Mouse (Mus musculus) adrenal gland, postnatal 36 days (tissue): ENCODE results near the gene Tmem266. TPM values are rescaled to one million over a fixed set of nuclear protein-coding genes. Genes with fewer than 3 reads are reported as not detected.

Experiments used
- DNase-seq, 2 experiments: peaks; one replicate each; pipeline ENCODE4 v3.0.0; 2021; ENCODE audit warnings: mixed read lengths in 1 of 2
- total RNA-seq, 2 experiments: library from RNA; stranded (reverse); gene quantifications; 2 replicates each; pipeline ENCODE4 v1.2.3; 2021

Gene Tmem266
- total RNA-seq, 2 experiments from 2014 or later: 0.40 to 0.63 TPM

- DNase-seq: peak; percentile 63 to 72
Observed at GRCm38 (mm10) chr9:55402276-55402675, 75.6 kb downstream of the Tmem266 start.

DNA sequence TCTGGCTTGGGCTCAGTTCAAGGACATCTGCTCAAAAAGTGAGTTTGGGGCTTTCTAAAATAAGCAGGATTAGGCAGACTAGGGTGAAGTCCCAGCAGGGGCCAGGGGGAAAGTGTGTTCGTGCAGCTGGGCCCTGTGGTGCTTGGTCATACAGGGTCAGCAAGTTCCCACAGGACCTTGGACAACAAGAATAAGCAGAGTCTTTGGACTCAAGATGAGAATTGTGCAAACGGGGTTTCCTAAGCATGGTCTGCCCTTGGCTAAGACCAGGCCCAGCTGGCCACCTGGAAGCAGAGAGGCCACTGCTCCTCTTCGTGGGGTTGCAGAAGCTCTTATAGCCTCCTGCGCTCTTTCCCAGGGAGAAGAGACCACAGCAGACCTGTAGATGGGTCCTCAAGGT is 77.5 kb downstream of the Tmem266 start:
- DNase-seq: peak in 1 of 2 experiments; percentile 40

DNA sequence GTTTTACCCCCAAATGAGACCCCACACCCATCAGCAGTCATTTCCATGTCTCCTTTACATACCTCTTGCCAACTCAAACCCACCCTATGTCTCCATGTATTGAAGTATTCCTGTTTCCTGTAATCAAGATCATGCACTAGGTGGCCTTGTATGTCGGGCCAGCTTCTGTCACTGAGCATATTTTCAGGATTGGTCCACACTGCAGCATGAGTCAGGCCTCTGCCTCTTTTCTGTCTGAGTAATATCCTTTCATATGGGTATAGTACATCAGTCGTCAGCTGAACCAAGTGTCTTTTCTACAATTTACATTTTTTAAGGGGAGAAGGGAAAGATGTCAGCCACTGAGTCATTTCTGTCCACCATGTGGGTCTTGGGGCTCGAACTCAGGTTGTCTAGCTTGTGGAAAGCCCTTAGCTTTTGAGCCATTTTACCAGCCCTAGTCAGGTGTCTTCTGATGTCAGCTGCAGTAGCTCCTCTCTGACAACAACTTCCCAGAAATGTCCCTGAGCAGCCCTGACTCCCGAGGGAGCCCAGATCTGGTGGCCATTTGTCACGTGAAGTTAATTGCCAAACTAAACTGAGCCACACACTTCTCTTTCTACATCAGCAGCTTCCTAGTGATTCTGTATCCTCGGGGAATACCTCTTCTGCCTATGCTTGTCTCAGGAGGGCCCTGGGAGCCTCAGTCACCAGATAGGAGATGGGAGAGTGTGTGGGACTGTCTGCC is 78.4 kb downstream of the Tmem266 start:
- DNase-seq: peak; percentile 59 to 61

- no peak for DNase-seq
Observed at GRCm38 (mm10) chr9:55406773-55407172, 80.1 kb downstream of the Tmem266 start.

DNA sequence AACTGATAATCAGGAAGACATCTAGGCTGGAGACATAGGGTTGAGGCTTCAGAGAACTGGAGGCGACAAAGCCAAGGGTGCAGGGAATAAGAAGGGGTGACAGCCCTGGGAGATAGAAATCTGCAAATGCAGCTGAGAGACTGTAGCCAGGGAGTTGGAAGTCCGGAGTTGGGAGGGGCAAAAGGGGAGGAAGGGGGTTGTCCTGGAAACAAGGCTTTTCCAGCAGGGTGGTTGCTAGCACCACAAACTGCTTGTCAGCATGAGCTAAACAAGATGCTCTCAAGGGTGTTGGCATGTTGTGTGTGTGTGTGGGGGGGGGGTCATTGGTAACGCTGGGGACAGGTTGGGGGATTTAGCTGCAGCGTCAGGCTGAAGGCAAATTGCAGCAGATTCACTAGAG is 82.1 kb downstream of the Tmem266 start:
- DNase-seq: no peak

DNA sequence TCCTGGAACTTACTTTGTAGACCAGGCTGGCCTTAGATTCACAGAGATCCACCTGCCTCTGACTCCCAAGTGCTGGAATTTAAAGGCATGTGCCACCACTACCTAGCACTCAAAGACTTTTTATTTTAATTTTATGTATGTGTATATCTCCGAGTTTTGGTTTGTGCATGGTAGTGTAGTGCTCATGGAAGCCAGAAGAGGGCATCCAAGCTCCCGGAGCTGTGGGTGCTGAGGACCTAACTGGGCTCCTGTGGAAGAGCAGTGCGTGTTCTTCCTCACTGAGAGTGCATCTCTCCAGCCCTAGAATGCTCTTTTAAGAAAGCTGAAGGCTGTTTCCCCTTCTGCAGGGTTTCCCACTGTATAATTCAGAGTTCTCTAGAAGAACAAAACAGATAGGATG is 83.1 kb downstream of the Tmem266 start:
- no peak for DNase-seq

DNA sequence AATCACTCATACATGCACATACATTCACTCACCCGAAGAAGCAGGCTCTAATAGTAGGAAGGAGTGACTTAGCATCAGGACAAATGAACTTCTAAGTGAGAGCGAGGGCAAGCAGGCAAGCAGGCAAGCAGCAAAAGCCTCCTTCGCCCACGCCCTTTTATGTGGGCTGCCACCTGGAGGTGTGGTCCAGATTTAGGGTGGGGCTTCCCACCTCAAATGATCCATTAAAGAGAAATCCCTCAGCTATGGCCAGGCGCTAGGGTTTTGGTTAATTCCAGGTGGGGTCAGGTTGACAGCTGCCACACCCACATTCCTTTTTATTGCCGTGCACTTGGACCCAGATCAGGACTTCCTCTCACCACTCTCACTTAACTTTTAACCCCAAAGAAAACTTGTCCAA is 83.7 kb downstream of the Tmem266 start:
- DNase-seq: peak in 1 of 2 experiments; percentile 33

GRCm38 (mm10) chr9:55411154-55411553 is 84.4 kb downstream of the Tmem266 start:
- DNase-seq: no peak

- peak in 1 of 2 experiments; percentile 30 for DNase-seq
Observed at GRCm38 (mm10) chr9:55421786-55422185, 95.1 kb downstream of the Tmem266 start.

- peak in 1 of 2 experiments; percentile 19 for DNase-seq
Observed at GRCm38 (mm10) chr9:55423451-55424424, 97.0 kb downstream of the Tmem266 start.

DNA sequence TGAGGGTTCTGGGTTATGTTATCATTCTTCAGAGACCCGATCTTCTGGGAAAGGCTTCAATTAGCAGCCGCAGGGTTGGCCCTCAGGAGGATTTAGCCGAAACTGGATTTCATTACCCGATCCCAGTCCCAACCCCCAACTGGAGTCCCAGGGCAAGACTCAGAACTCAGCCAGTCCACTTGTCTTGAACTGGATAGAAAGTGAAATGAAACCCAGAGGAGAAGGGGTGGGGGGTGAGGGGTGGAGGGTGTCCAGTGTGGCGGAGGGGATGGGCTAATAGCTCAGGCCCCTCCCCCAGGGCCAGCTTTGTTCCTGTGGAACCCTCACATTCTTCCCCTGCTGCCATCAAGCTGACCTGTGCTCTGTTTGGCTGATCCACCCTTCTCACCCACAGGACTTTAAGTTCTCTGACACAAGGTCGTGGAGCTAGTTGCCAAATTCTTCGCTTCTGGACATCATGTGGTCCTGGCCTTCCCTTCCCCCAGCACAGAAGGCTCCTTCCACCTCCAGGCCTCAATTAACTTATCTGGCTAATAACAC is 98.6 kb downstream of the Tmem266 start:
- DNase-seq: peak in 1 of 2 experiments; percentile 52

GRCm38 (mm10) chr9:55429242-55429975 is 102.7 kb downstream of the Tmem266 start:
- peak; percentile 61 to 68 for DNase-seq

DNA sequence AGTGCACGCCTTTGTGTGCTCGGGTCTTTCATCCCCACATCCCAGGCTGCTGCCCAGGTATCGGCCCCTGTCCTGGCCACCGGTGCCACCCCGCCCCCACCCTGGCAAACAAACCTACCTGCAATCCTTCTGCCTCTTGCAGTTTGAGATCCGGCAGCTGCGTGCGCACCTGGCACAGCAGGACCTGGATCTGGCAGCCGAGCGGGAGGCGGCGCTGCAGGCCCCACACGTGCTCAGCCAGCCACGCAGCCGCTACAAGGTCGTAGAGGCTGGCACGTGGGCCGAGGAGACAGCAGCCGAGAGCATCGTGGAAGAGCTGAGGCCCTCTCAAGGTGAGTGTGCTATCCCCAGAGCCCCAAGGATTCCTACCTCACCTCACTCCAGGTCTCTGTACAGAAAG is 103.4 kb downstream of the Tmem266 start:
- peak; percentile 54 to 57 for DNase-seq

DNA sequence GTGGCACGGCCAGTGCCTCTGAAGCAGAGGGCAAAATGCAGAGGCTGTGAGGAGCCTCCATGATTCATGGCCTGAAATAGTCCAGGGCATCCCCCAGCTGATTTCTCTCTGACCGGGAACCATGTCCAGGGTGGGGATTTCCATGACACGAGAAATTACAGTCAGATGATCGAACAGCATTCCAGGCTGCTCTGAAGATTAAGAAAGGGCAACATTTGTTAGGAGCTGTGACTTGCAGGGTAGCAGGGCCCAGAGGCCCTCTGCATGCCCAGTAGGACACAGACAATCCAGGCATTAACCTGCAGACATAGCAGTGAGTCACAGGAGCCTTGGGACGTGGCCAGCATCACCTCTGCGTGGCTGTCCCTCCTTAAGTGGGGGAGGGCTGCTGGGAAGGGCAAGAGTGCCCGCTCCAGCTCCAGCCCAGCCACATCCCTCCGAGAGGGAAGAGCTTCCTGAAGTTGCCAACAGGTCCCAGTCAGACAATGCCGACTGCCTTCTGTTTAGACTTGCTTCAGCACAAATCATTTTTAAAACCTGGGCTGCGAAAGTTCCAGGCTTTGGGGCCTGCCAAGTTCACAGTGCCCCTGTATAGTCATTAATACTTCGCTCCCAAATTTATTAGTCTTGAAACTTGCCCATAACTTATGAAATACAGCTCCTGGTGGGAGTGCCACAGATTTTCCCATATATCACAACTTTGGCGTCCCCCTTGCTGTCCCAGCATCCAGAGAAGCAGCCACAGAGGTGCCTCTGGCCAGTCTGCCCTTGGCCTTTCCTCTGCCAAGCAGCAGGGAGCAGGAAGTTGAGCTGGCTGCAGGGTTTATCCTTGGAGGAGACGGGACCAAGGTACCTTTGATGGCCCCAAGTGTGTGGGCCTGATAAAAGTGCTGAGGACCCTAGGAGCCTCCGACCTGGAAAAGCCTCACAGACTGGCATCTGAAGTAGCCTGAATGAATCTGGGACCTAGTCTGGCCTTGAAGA is 105.9 kb downstream of the Tmem266 start:
- DNase-seq: peak; percentile 53 to 59

- no peak for DNase-seq
Observed at GRCm38 (mm10) chr9:55433875-55434274, 107.2 kb downstream of the Tmem266 start.

- DNase-seq: peak in 1 of 2 experiments; percentile 11
Observed at GRCm38 (mm10) chr9:55438433-55438832, 111.7 kb downstream of the Tmem266 start.

GRCm38 (mm10) chr9:55439206-55439780 is 112.6 kb downstream of the Tmem266 start:
- DNase-seq: no peak

DNA sequence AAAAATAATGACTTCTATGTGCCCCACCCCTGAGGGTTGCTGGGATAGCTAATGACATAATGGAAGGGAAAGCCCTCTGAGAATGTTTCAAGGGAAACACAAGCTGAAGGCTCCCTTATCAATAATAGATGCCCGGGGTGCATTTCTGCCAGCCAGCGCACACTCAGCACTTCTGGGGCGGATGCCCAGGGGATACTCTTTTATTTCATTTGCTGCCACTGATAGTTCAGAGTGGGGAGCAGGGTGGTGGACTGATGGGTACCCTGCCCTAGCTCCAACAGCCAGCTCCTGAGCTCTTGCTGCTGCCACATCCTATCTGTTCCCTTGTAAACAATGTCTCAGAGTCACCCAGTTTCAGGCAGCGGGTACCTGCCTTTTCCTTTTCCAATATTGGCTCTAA is 120.8 kb downstream of the Tmem266 start:
- DNase-seq: no peak

GRCm38 (mm10) chr9:55449108-55449507 is 122.4 kb downstream of the Tmem266 start:
- no peak for DNase-seq

DNA sequence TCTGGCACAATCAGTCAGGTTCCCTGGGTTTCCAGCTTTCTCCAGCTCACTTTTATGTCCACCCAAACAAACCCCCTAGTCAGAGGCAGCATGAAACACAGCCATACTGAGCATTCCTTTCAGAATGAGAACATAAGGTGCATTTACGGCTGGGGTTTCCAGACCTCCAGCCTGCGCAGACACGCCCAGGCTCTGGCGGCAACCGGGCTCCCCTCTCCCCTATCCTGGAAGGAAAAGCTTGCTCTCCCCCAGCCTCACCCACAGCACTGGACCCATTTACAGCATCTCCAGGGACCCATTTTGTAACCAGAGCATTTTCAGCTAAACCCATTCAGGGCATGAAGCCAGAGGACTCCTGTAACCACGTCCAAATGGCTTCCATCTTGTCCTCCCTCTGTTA is 123.3 kb downstream of the Tmem266 start:
- DNase-seq: no peak
